Mouse (Mus musculus): ENCODE measurements around the gene Hist1h1t. TPM values are rescaled to one million over a fixed set of nuclear protein-coding genes. Genes with fewer than 3 reads are reported as not detected.

The Hist1h1t gene
- polyA plus RNA-seq, 1 experiment from 2014 or later, result not detected

- peak within 1 kb of the TSS; percentile 51 for H3K4me3 ChIP-seq (ENCODE audit: low read length)
- H3K4me2 ChIP-seq (replicated peaks; ENCODE audit: low read depth, low read length), result peak within 1 kb of the TSS; percentile 72
- no peaks in the 10 kb centered on the region for H3K27me3 ChIP-seq (ENCODE audit: control insufficient read depth, insufficient read depth, low read length)
- H3K27ac ChIP-seq (ENCODE audit: low read depth, low read length), result peak within 1 kb of the TSS; percentile 99
- WGBS, result under 1% methylated on average over 30 of the region's 38 CpGs
- H3K36me3 ChIP-seq (ENCODE audit: control insufficient read depth, insufficient read depth, low read length), result no peaks in the 10 kb centered on the region
- peak; percentile 95 for ATAC-seq (ENCODE audit: low FRiP score, low TSS enrichment)
- H3K4me1 ChIP-seq (ENCODE audit: control insufficient read depth, insufficient read depth, low read length), result peaks cover 7% of the 10 kb centered on the region; the same call in 1 of the 2 replicates
- H3K9me3 ChIP-seq (ENCODE audit: control insufficient read depth, low read length), result no peaks in the 10 kb centered on the region
- peak within 1 kb of the TSS; percentile 74 for H3K9ac ChIP-seq (ENCODE audit: low read depth, low read length)
Observed at GRCm38 (mm10) chr13:23738677-23739068, 43.1 kb downstream of the Hist1h1t start, which contains the start of gene Hist1h1c. Hist1h1c (plus strand) TSS chr13:23738808.

DNA sequence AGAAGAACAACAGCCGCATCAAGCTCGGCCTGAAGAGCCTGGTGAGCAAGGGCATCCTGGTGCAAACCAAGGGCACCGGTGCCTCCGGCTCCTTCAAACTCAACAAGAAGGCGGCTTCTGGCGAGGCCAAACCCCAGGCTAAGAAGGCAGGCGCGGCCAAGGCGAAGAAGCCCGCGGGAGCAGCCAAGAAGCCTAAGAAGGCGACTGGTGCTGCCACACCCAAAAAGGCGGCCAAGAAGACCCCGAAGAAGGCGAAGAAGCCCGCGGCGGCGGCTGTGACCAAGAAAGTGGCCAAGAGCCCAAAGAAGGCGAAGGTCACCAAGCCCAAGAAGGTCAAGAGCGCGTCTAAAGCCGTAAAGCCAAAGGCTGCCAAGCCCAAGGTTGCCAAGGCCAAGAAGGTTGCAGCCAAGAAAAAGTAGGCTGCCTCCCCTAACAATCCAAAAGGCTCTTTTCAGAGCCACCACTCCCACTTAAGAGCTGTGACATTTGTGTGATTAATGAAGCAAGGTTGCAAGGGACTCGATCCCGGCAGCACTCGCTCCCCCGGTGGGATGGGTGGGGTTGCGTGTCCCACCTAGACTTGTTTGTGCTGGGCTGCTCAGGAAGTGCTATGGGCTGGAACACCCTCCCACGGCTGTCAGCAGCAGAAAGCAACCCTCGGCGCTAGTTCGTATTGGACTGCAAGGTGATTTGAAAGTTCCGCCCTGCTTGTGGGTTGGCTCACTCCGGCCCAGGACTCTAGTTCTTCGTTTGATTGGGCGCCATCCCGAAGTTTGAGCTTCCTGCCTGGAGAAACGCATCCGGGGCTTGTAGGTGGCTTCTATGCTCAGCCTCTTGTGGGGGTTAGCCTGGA is 43.7 kb downstream of the Hist1h1t start:
- no peaks in the 10 kb centered on the region for H3K27me3 ChIP-seq (ENCODE audit: control insufficient read depth, insufficient read depth, low read length)
- ATAC-seq (ENCODE audit: low FRiP score, low TSS enrichment), result peak; percentile 94
- no peaks in the 10 kb centered on the region for H3K36me3 ChIP-seq (ENCODE audit: control insufficient read depth, insufficient read depth, low read length)
- peaks cover 10% of the 10 kb centered on the region; the same call in 1 of the 2 replicates for H3K4me1 ChIP-seq (ENCODE audit: control insufficient read depth, insufficient read depth, low read length)
- H3K4me3 ChIP-seq (ENCODE audit: low read length), result peak overlapping the region; percentile 51
- H3K9ac ChIP-seq (ENCODE audit: low read depth, low read length), result peak overlapping the region; percentile 74
- H3K27ac ChIP-seq (ENCODE audit: low read depth, low read length), result peak overlapping the region; percentile 99
- no peaks in the 10 kb centered on the region for H3K9me3 ChIP-seq (ENCODE audit: control insufficient read depth, low read length)
- under 1% methylated on average over 39 of the region's 39 CpGs for WGBS
- H3K4me2 ChIP-seq (replicated peaks; ENCODE audit: low read depth, low read length), result peak overlapping the region; percentile 72

- Histone ChIP-seq H3K4me2 (replicated peaks; ENCODE audit: low read depth, low read length) (peak overlapping the region; percentile 72), H3K27ac (ENCODE audit: low read depth, low read length) (peak overlapping the region; percentile 99), H3K9me3 (ENCODE audit: control insufficient read depth, low read length) (no peaks in the 10 kb centered on the region), H3K36me3 (ENCODE audit: control insufficient read depth, insufficient read depth, low read length) (no peaks in the 10 kb centered on the region), H3K4me3 (ENCODE audit: low read length) (peak overlapping the region; percentile 51), H3K27me3 (ENCODE audit: control insufficient read depth, insufficient read depth, low read length) (no peaks in the 10 kb centered on the region), H3K4me1 (ENCODE audit: control insufficient read depth, insufficient read depth, low read length) (peaks cover 13% of the 10 kb centered on the region; the same call in 1 of the 2 replicates), H3K9ac (ENCODE audit: low read depth, low read length) (peak overlapping the region; percentile 74)
- under 1% methylated on average over 14 of the region's 14 CpGs for WGBS
- ATAC-seq (ENCODE audit: low FRiP score, low TSS enrichment), result no peak
Observed at GRCm38 (mm10) chr13:23739922-23740252, 44.3 kb downstream of the Hist1h1t start.

- 22% methylated on average over 13 of the region's 13 CpGs for WGBS
- Histone ChIP-seq H3K27me3 (ENCODE audit: control insufficient read depth, insufficient read depth, low read length) (no peaks in the 10 kb centered on the region), H3K9ac (ENCODE audit: low read depth, low read length) (peak overlapping the region; percentile 74), H3K9me3 (ENCODE audit: control insufficient read depth, low read length) (no peaks in the 10 kb centered on the region), H3K36me3 (ENCODE audit: control insufficient read depth, insufficient read depth, low read length) (no peaks in the 10 kb centered on the region), H3K4me2 (replicated peaks; ENCODE audit: low read depth, low read length) (peak overlapping the region; percentile 72), H3K4me3 (ENCODE audit: low read length) (peak overlapping the region; percentile 51), H3K4me1 (ENCODE audit: control insufficient read depth, insufficient read depth, low read length) (peaks cover 13% of the 10 kb centered on the region; the same call in 1 of the 2 replicates), H3K27ac (ENCODE audit: low read depth, low read length) (peak overlapping the region; percentile 99)
- ATAC-seq (ENCODE audit: low FRiP score, low TSS enrichment), result no peak
Observed at GRCm38 (mm10) chr13:23740256-23740840, 44.7 kb downstream of the Hist1h1t start.

DNA sequence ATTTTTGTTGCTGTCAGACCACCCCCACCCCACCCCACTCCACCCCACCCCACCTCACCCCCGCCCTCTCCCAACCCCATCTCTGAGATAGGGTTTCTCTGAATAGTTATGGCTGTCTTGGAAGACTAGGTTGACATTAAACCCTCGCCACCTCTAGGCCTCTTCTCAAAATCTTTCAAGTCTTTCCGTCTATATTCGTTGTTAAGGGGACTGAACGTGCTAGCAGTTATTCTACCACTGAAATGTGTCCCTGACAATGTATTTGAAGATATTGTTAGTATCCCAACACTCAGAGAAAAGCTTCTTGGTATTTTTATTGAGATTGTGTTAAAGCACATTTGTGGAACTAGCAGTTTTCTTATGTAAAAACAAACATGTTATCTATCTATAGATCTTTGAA is 45.3 kb downstream of the Hist1h1t start:
- H3K9ac ChIP-seq (ENCODE audit: low read depth, low read length), result peak overlapping the region; percentile 74; the same call in 1 of the 2 replicates
- H3K27me3 ChIP-seq (ENCODE audit: control insufficient read depth, insufficient read depth, low read length), result no peaks in the 10 kb centered on the region
- H3K9me3 ChIP-seq (ENCODE audit: control insufficient read depth, low read length), result no peaks in the 10 kb centered on the region
- H3K4me3 ChIP-seq (ENCODE audit: low read length), result peak overlapping the region; percentile 51; the same call in 1 of the 2 replicates
- 47% methylated on average over 5 of the region's 5 CpGs for WGBS
- H3K36me3 ChIP-seq (ENCODE audit: control insufficient read depth, insufficient read depth, low read length), result no peaks in the 10 kb centered on the region
- peak overlapping the region; percentile 72 for H3K4me2 ChIP-seq (replicated peaks; ENCODE audit: low read depth, low read length)
- ATAC-seq (ENCODE audit: low FRiP score, low TSS enrichment), result no peak
- H3K4me1 ChIP-seq (ENCODE audit: control insufficient read depth, insufficient read depth, low read length), result peaks cover 13% of the 10 kb centered on the region; the same call in 1 of the 2 replicates
- peak overlapping the region; percentile 99; the same call in 1 of the 2 replicates for H3K27ac ChIP-seq (ENCODE audit: low read depth, low read length)

DNA sequence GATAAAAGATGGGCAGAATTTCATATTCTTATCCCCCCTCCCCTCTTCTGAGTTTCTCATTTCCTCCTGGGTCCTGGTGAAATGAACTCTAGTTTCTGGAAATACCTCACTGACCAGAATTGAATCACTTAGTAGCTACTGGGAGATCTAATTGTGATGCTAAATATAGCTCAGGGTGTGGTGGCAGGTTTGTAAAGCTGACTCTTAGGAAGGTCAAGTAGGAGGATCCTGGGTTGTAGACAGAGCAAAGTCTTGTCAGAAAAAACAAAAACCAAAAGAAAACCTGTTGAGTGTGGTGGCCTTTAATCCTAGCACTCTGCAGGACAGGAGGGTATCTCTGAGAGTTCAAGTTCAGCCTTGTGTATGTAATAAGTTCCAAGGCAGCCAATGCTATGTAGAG is 46.4 kb downstream of the Hist1h1t start:
- no peak overlapping the region for H3K27ac ChIP-seq (ENCODE audit: low read depth, low read length)
- no peaks in the 10 kb centered on the region for H3K36me3 ChIP-seq (ENCODE audit: control insufficient read depth, insufficient read depth, low read length)
- no peak for ATAC-seq (ENCODE audit: low FRiP score, low TSS enrichment)
- H3K27me3 ChIP-seq (ENCODE audit: control insufficient read depth, insufficient read depth, low read length), result no peaks in the 10 kb centered on the region
- no peak overlapping the region for H3K4me3 ChIP-seq (ENCODE audit: low read length)
- no peak overlapping the region for H3K4me2 ChIP-seq (replicated peaks; ENCODE audit: low read depth, low read length)
- peaks cover 13% of the 10 kb centered on the region; the same call in 1 of the 2 replicates for H3K4me1 ChIP-seq (ENCODE audit: control insufficient read depth, insufficient read depth, low read length)
- no peak overlapping the region for H3K9ac ChIP-seq (ENCODE audit: low read depth, low read length)
- H3K9me3 ChIP-seq (ENCODE audit: control insufficient read depth, low read length), result no peaks in the 10 kb centered on the region

- no peaks in the 10 kb centered on the region for H3K9me3 ChIP-seq (ENCODE audit: control insufficient read depth, low read length)
- H3K4me2 ChIP-seq (replicated peaks; ENCODE audit: low read depth, low read length), result no peak overlapping the region
- H3K9ac ChIP-seq (ENCODE audit: low read depth, low read length), result no peak overlapping the region
- H3K4me1 ChIP-seq (ENCODE audit: control insufficient read depth, insufficient read depth, low read length), result peaks cover 17% of the 10 kb centered on the region; the same call in 1 of the 2 replicates
- no peak overlapping the region for H3K4me3 ChIP-seq (ENCODE audit: low read length)
- 88% methylated on average over 5 of the region's 5 CpGs for WGBS
- ATAC-seq (ENCODE audit: low FRiP score, low TSS enrichment), result no peak
- H3K27ac ChIP-seq (ENCODE audit: low read depth, low read length), result no peak overlapping the region
- no peaks in the 10 kb centered on the region for H3K27me3 ChIP-seq (ENCODE audit: control insufficient read depth, insufficient read depth, low read length)
- H3K36me3 ChIP-seq (ENCODE audit: control insufficient read depth, insufficient read depth, low read length), result no peaks in the 10 kb centered on the region
Observed at GRCm38 (mm10) chr13:23743215-23743614, 47.6 kb downstream of the Hist1h1t start.

DNA sequence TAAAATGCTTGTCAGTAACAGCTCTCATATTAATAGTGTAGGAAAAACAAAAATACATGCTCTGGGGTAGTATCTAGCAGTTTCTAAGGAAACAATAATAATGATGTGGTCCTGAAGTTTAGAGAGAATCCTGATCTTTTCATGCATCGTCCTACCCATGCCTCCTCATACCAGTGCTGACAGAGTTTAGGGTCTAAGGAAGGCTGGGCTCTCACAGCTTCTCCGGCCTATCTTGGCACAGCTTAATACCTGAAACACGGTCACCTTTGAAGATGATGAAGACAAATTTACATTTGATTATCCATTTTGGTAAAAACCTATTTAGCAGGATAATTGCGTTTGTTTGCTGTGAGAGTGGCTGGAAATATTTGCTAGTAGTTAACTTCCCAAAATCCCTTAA is 48.3 kb downstream of the Hist1h1t start:
- Histone ChIP-seq H3K9ac (ENCODE audit: low read depth, low read length) (peak overlapping the region; percentile 75), H3K27me3 (ENCODE audit: control insufficient read depth, insufficient read depth, low read length) (no peaks in the 10 kb centered on the region), H3K27ac (ENCODE audit: low read depth, low read length) (peak overlapping the region; percentile 98; the same call in 1 of the 2 replicates), H3K4me2 (replicated peaks; ENCODE audit: low read depth, low read length) (peak overlapping the region; percentile 67), H3K36me3 (ENCODE audit: control insufficient read depth, insufficient read depth, low read length) (no peaks in the 10 kb centered on the region), H3K4me1 (ENCODE audit: control insufficient read depth, insufficient read depth, low read length) (peaks cover 21% of the 10 kb centered on the region; the same call in 1 of the 2 replicates), H3K4me3 (ENCODE audit: low read length) (peak overlapping the region; percentile 41), H3K9me3 (ENCODE audit: control insufficient read depth, low read length) (no peaks in the 10 kb centered on the region)
- 48% methylated on average over 4 of the region's 4 CpGs for WGBS
- no peak for ATAC-seq (ENCODE audit: low FRiP score, low TSS enrichment)
